Mouse (Mus musculus): ENCODE measurements at regions not wholly inside any gene's neighbourhood (a gene's known extent, or its start where the extent isn't known, plus 50 kb on each side); places are given as distances from the start of the nearest gene placed in this dataset.

- WGBS = 71% methylated on average over 7 of the region's 7 CpGs
- H3K27ac ChIP-seq (replicated peaks; ENCODE audit: low read depth, low read length) = no peak overlapping the region
- H3K4me3 ChIP-seq (replicated peaks; ENCODE audit: low read length) = no peak overlapping the region
- TF ChIP-seq POLR2A (IDR thresholded peaks at IDR 0.05; ENCODE audit: borderline replicate concordance, extremely low read depth, insufficient read depth, insufficient read length) = no peak
- no peak for DNase-seq (ENCODE audit: low spot score)
- H3K27me3 ChIP-seq (ENCODE audit: control insufficient read depth, insufficient read depth, low read length) = no peaks in the 10 kb centered on the region
- H3K9me3 ChIP-seq (ENCODE audit: control insufficient read depth, low read length) = no peaks in the 10 kb centered on the region
- no peaks in the 10 kb centered on the region for H3K36me3 ChIP-seq (ENCODE audit: control insufficient read depth, insufficient read depth, low read length)
- H3K9ac ChIP-seq (ENCODE audit: low read depth, low read length, severe bottlenecking) = no peak overlapping the region
- no peaks in the 10 kb centered on the region for H3K4me1 ChIP-seq (ENCODE audit: control insufficient read depth, insufficient read depth, low read length)
- ATAC-seq (ENCODE audit: low FRiP score, low read depth) = no peak
- no peak overlapping the region for H3K4me2 ChIP-seq (replicated peaks; ENCODE audit: low read depth, low read length, severe bottlenecking)
Measured at GRCm38 (mm10) chr17:15898689-15899419, 68.0 kb upstream of the Rgmb start.

GRCm38 (mm10) chr17:15895968-15896367, 65.1 kb upstream of the Rgmb start:
- Histone ChIP-seq H3K4me1 (ENCODE audit: control insufficient read depth, insufficient read depth, low read length) (no peaks in the 10 kb centered on the region), H3K4me3 (replicated peaks; ENCODE audit: low read length) (no peak overlapping the region), H3K9me3 (ENCODE audit: control insufficient read depth, low read length) (no peaks in the 10 kb centered on the region), H3K4me2 (replicated peaks; ENCODE audit: low read depth, low read length, severe bottlenecking) (no peak overlapping the region), H3K27ac (replicated peaks; ENCODE audit: low read depth, low read length) (no peak overlapping the region), H3K27me3 (ENCODE audit: control insufficient read depth, insufficient read depth, low read length) (no peaks in the 10 kb centered on the region), H3K36me3 (ENCODE audit: control insufficient read depth, insufficient read depth, low read length) (no peaks in the 10 kb centered on the region), H3K9ac (ENCODE audit: low read depth, low read length, severe bottlenecking) (no peak overlapping the region)
- DNase-seq (ENCODE audit: low spot score) = no peak
- TF ChIP-seq POLR2A (IDR thresholded peaks at IDR 0.05; ENCODE audit: borderline replicate concordance, extremely low read depth, insufficient read depth, insufficient read length) = no peak
- ATAC-seq (ENCODE audit: low FRiP score, low read depth) = no peak
- 54% methylated on average over 3 of the region's 3 CpGs for WGBS

- H3K27ac ChIP-seq (replicated peaks; ENCODE audit: low read depth, low read length) = no peak overlapping the region
- ATAC-seq (ENCODE audit: low FRiP score, low read depth) = no peak
Measured at GRCm38 (mm10) chr17:15891896-15892675, 61.2 kb upstream of the Rgmb start.

DNA sequence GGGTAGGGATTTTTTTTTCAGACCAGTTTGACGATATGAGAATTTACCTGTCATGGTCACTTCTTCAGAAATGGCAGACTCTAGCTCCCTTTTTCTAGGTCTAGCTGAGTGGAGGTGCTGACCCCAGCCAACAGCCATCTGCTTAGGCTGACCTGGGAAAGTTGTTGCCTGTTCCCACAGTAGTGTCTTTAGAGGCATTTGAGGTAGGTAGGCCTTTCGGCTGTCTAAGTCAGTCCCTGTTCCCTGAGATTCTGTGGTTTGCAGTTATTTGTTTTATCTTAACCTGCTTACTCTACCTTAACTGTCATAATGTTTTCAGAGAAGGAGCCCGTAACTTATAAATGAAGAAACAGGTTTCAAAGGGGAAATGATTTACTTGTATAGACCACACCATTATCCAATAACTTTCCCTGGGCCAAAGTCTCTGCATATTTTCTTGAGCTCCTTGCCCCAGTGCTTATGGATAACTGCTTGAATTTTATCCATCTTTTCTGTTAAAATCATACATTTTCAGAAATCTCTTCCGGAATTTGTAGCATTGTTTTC, 59.8 kb upstream of the Rgmb start:
- no peak overlapping the region for H3K27ac ChIP-seq (replicated peaks; ENCODE audit: low read depth, low read length)
- no peak overlapping the region for H3K4me3 ChIP-seq (replicated peaks; ENCODE audit: low read length)
- no peaks in the 10 kb centered on the region for H3K27me3 ChIP-seq (ENCODE audit: control insufficient read depth, insufficient read depth, low read length)
- H3K4me2 ChIP-seq (replicated peaks; ENCODE audit: low read depth, low read length, severe bottlenecking) = no peak overlapping the region
- no peaks in the 10 kb centered on the region for H3K36me3 ChIP-seq (ENCODE audit: control insufficient read depth, insufficient read depth, low read length)
- H3K4me1 ChIP-seq (ENCODE audit: control insufficient read depth, insufficient read depth, low read length) = no peaks in the 10 kb centered on the region
- ATAC-seq (ENCODE audit: low FRiP score, low read depth) (no peak), DNase-seq (ENCODE audit: low spot score) (no peak)
- H3K9ac ChIP-seq (ENCODE audit: low read depth, low read length, severe bottlenecking) = no peak overlapping the region
- no peaks in the 10 kb centered on the region for H3K9me3 ChIP-seq (ENCODE audit: control insufficient read depth, low read length)
- WGBS = 88% methylated on average over 4 of the region's 4 CpGs
- TF ChIP-seq POLR2A (IDR thresholded peaks at IDR 0.05; ENCODE audit: borderline replicate concordance, extremely low read depth, insufficient read depth, insufficient read length) = no peak

More at GRCm38 (mm10) chr17:15891896-15892675, 61.2 kb upstream of the Rgmb start:
- H3K27me3 ChIP-seq (ENCODE audit: control insufficient read depth, insufficient read depth, low read length) = no peaks in the 10 kb centered on the region
- no peak overlapping the region for H3K9ac ChIP-seq (ENCODE audit: low read depth, low read length, severe bottlenecking)
- H3K9me3 ChIP-seq (ENCODE audit: control insufficient read depth, low read length) = no peaks in the 10 kb centered on the region
- WGBS = 52% methylated on average over 4 of the region's 4 CpGs
- no peaks in the 10 kb centered on the region for H3K4me1 ChIP-seq (ENCODE audit: control insufficient read depth, insufficient read depth, low read length)
- no peaks in the 10 kb centered on the region for H3K36me3 ChIP-seq (ENCODE audit: control insufficient read depth, insufficient read depth, low read length)
- TF ChIP-seq POLR2A (IDR thresholded peaks at IDR 0.05; ENCODE audit: borderline replicate concordance, extremely low read depth, insufficient read depth, insufficient read length) = no peak
- no peak overlapping the region for H3K4me3 ChIP-seq (replicated peaks; ENCODE audit: low read length)
- H3K4me2 ChIP-seq (replicated peaks; ENCODE audit: low read depth, low read length, severe bottlenecking) = no peak overlapping the region
- no peak for DNase-seq (ENCODE audit: low spot score)

- TF ChIP-seq POLR2A (IDR thresholded peaks at IDR 0.05; ENCODE audit: borderline replicate concordance, extremely low read depth, insufficient read depth, insufficient read length) = no peak
- Histone ChIP-seq H3K4me2 (replicated peaks; ENCODE audit: low read depth, low read length, severe bottlenecking) (no peak overlapping the region), H3K9ac (ENCODE audit: low read depth, low read length, severe bottlenecking) (no peak overlapping the region), H3K9me3 (ENCODE audit: control insufficient read depth, low read length) (no peaks in the 10 kb centered on the region), H3K27ac (replicated peaks; ENCODE audit: low read depth, low read length) (no peak overlapping the region), H3K36me3 (ENCODE audit: control insufficient read depth, insufficient read depth, low read length) (no peaks in the 10 kb centered on the region), H3K4me3 (replicated peaks; ENCODE audit: low read length) (no peak overlapping the region), H3K4me1 (ENCODE audit: control insufficient read depth, insufficient read depth, low read length) (peaks cover 5% of the 10 kb centered on the region; the same call in 1 of the 2 replicates), H3K27me3 (ENCODE audit: control insufficient read depth, insufficient read depth, low read length) (no peaks in the 10 kb centered on the region)
- ATAC-seq (ENCODE audit: low FRiP score, low read depth) (no peak), DNase-seq (ENCODE audit: low spot score) (no peak)
- 62% methylated on average over 7 of the region's 7 CpGs for WGBS
Measured at GRCm38 (mm10) chr17:15882803-15883202, 52.0 kb upstream of the Rgmb start.

Data from limb, embryonic 14.5 days (tissue).